Mouse (Mus musculus): ENCODE data around the gene Map2k2. TPM values are rescaled to one million over a fixed set of nuclear protein-coding genes. Genes with fewer than 3 reads are reported as not detected.

Gene Map2k2
- polyA plus RNA-seq, 1 experiment: 187 TPM

DNA sequence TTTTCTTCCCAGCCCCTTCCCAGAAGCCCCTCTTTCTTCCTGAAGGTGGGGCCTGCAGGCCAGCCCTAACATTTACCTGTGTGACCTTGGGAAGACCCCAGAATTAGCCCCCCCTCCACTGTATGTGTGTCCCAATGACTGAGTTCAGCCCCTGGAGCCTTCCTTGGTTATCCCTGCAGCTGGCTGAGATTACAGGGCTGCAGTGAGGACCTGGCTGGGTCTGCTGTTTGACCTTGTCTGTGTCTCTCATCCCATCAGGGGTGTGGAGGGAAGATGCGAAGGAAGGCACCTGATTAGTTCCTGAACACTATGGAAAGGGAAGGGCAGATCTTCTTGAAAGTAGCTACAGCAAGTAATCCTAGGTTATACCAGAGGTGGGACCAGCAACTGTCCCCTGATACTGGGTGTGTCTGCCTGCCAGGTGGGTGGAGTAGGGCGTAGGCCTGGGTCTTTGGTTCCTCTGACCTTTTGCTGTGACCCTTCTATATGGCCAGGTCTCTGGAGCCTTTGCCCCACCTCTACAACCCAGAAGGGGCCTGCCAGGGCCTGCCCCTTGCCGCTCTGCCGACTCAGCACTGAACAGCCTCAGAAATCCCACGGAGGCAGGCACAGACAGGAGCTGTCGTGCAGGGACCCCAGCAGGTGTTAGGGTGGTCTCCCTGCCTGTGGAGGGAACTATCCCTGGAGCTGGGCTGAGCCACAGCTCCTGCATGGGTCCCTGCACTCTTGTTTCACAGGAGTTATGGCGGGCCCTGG, 35.9 kb downstream of the Map2k2 start:
- Histone ChIP-seq H3K27ac (ENCODE audit: insufficient read depth, low read length) (peak overlapping the region; percentile 68), H3K27me3 (ENCODE audit: control insufficient read depth, insufficient read depth, low read length) (no peaks in the 10 kb centered on the region), H3K4me3 (replicated peaks; ENCODE audit: insufficient read depth, low read depth, low read length) (peak overlapping the region; percentile 17), H3K4me1 (ENCODE audit: control insufficient read depth, insufficient read depth, low read length) (peaks cover 51% of the 10 kb centered on the region)
- 29% methylated on average over 7 of the region's 7 CpGs for WGBS
- DNase-seq: no peak
- TF ChIP-seq POLR2A (IDR thresholded peaks at IDR 0.05; ENCODE audit: borderline replicate concordance, insufficient read depth, low read length): no peak
- no peak for TF ChIP-seq CTCF (IDR thresholded peaks at IDR 0.05; ENCODE audit: borderline replicate concordance, insufficient read depth, low read depth, low read length)

DNA sequence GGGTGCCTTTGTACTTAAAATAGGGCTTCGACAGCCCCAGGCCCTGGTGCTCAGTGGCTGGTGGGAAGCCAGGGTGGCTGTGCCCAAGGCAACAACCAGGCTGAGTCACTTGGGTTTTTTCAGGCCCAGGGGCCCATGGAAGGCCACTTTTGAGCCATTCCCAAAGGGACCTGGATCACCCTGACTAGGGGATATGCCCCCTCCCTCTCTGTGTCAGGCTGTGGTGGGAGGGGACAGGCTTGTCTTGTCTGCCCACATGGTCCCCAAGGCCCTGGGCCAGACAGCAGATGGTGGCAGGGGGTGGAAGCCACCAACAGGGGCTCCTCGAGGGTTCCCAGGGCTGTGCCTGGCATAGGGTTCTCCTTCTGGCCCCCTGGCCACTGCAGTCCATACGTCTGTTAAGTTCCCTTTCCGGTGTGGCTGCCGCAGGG, 36.9 kb downstream of the Map2k2 start:
- peak overlapping the region; percentile 64 for H3K27ac ChIP-seq (ENCODE audit: insufficient read depth, low read length)
- no peaks in the 10 kb centered on the region for H3K27me3 ChIP-seq (ENCODE audit: control insufficient read depth, insufficient read depth, low read length)
- peak; percentile 64 to 70 for DNase-seq
- H3K4me1 ChIP-seq (ENCODE audit: control insufficient read depth, insufficient read depth, low read length): peaks cover 54% of the 10 kb centered on the region
- TF ChIP-seq POLR2A (IDR thresholded peaks at IDR 0.05; ENCODE audit: borderline replicate concordance, insufficient read depth, low read length) (no peak), CTCF (IDR thresholded peaks at IDR 0.05; ENCODE audit: borderline replicate concordance, insufficient read depth, low read depth, low read length) (no peak)
- 7% methylated on average over 5 of the region's 5 CpGs for WGBS
- no peak overlapping the region for H3K4me3 ChIP-seq (replicated peaks; ENCODE audit: insufficient read depth, low read depth, low read length)

DNA sequence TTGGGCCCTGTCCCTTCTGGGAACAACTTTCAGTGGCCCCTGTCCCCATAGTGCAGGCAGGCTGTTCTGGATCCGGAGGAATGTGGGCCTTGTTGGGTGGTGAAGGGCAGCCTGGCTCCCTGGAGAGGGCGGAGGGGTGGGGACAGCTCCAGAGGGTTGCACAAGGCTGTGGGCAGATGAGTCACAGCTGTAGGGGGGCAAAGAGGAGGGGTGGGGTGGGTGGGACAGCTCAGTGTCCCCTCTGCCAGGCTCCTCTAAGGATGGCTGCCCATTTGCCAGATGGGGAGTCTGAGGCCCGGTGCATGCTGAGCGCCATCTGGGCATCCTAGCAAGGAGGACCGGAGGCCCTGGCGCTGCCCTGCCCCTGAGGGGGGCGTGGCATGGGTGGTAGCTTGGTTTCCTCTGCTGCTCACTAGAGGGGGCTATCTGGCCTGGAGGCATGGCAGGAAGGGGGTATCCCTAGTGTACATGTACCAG, 37.5 kb downstream of the Map2k2 start:
- peak overlapping the region; percentile 7 for H3K4me3 ChIP-seq (replicated peaks; ENCODE audit: insufficient read depth, low read depth, low read length)
- 15% methylated on average over 7 of the region's 7 CpGs for WGBS
- no peaks in the 10 kb centered on the region for H3K27me3 ChIP-seq (ENCODE audit: control insufficient read depth, insufficient read depth, low read length)
- H3K27ac ChIP-seq (ENCODE audit: insufficient read depth, low read length): peak overlapping the region; percentile 64; the same call in 1 of the 2 replicates
- TF ChIP-seq CTCF (IDR thresholded peaks at IDR 0.05; ENCODE audit: borderline replicate concordance, insufficient read depth, low read depth, low read length) (peak; percentile 13; the same call in 1 of the 2 replicates), POLR2A (IDR thresholded peaks at IDR 0.05; ENCODE audit: borderline replicate concordance, insufficient read depth, low read length) (no peak)
- peaks cover 54% of the 10 kb centered on the region for H3K4me1 ChIP-seq (ENCODE audit: control insufficient read depth, insufficient read depth, low read length)
- peak; percentile 77 to 80 for DNase-seq

DNA sequence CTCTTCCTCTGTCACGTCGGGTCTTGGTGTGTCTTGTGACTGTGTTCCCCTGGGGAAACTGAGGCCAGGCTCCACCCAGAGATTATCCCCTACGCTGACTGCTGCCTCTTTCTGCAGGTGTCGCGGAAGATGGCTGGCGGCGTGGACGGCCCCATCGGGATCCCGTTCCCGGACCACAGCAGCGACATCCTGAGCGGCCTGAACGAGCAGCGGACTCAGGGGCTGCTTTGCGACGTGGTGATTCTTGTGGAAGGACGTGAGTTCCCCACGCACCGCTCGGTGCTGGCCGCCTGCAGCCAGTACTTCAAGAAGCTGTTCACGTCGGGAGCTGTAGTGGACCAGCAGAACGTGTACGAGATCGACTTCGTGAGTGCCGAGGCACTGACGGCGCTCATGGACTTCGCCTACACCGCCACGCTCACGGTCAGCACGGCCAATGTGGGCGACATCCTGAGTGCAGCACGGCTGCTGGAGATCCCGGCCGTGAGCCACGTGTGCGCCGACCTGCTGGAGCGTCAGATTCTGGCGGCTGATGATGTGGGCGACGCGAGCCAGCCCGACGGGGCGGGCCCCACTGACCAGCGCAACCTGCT, 38.2 kb downstream of the Map2k2 start:
- 73% methylated on average over 52 of the region's 52 CpGs for WGBS
- no peak for DNase-seq
- Histone ChIP-seq H3K27ac (ENCODE audit: insufficient read depth, low read length) (no peak overlapping the region), H3K4me3 (replicated peaks; ENCODE audit: insufficient read depth, low read depth, low read length) (no peak overlapping the region), H3K27me3 (ENCODE audit: control insufficient read depth, insufficient read depth, low read length) (no peaks in the 10 kb centered on the region), H3K4me1 (ENCODE audit: control insufficient read depth, insufficient read depth, low read length) (peaks cover 53% of the 10 kb centered on the region)
- TF ChIP-seq CTCF (IDR thresholded peaks at IDR 0.05; ENCODE audit: borderline replicate concordance, insufficient read depth, low read depth, low read length) (no peak), POLR2A (IDR thresholded peaks at IDR 0.05; ENCODE audit: borderline replicate concordance, insufficient read depth, low read length) (no peak)

DNA sequence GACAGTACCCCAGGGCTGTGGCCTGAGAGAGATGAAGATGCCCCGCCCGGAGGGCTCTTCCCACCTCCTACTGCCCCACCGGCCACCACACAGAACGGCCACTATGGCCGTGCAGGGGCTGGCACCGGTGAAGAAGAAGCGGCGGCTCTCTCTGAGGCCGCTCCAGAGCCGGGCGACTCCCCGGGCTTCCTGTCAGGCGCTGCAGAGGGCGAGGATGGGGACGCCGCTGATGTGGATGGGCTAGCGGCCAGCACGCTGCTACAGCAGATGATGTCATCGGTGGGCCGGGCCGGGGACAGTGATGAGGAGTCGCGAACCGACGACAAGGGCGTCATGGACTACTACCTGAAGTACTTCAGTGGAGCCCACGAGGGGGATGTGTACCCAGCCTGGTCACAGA, 39.0 kb downstream of the Map2k2 start:
- TF ChIP-seq POLR2A (IDR thresholded peaks at IDR 0.05; ENCODE audit: borderline replicate concordance, insufficient read depth, low read length) (no peak), CTCF (IDR thresholded peaks at IDR 0.05; ENCODE audit: borderline replicate concordance, insufficient read depth, low read depth, low read length) (no peak)
- peaks cover 46% of the 10 kb centered on the region for H3K4me1 ChIP-seq (ENCODE audit: control insufficient read depth, insufficient read depth, low read length)
- peak in 1 of 2 experiments; percentile 49 for DNase-seq
- no peak overlapping the region for H3K4me3 ChIP-seq (replicated peaks; ENCODE audit: insufficient read depth, low read depth, low read length)
- WGBS: 82% methylated on average over 27 of the region's 27 CpGs
- H3K27me3 ChIP-seq (ENCODE audit: control insufficient read depth, insufficient read depth, low read length): no peaks in the 10 kb centered on the region
- H3K27ac ChIP-seq (ENCODE audit: insufficient read depth, low read length): no peak overlapping the region

DNA sequence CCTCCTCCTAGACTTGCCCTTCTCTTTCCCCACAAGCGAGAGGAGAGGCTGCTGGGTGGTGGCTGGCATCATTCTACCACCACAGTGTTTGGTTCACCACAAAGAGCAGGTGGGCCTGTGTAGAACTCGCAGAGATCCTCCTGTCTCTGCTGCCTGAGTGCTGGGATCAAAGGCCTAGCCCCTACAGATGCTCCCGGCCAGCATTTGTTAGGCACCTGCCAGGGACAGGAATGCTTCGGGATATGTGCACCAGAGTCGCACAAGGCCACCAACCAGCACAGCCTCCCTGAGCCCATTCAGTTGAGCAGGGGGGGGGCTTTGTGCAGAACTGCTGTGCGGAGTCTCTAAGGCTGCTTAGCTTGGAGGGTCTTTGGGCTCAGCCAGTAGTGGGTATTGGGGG, 39.6 kb downstream of the Map2k2 start:
- DNase-seq: no peak
- H3K27ac ChIP-seq (ENCODE audit: insufficient read depth, low read length): no peak overlapping the region
- H3K4me3 ChIP-seq (replicated peaks; ENCODE audit: insufficient read depth, low read depth, low read length): no peak overlapping the region
- peaks cover 46% of the 10 kb centered on the region for H3K4me1 ChIP-seq (ENCODE audit: control insufficient read depth, insufficient read depth, low read length)
- 66% methylated on average over 6 of the region's 6 CpGs for WGBS
- TF ChIP-seq CTCF (IDR thresholded peaks at IDR 0.05; ENCODE audit: borderline replicate concordance, insufficient read depth, low read depth, low read length) (no peak), POLR2A (IDR thresholded peaks at IDR 0.05; ENCODE audit: borderline replicate concordance, insufficient read depth, low read length) (no peak)
- no peaks in the 10 kb centered on the region for H3K27me3 ChIP-seq (ENCODE audit: control insufficient read depth, insufficient read depth, low read length)

DNA sequence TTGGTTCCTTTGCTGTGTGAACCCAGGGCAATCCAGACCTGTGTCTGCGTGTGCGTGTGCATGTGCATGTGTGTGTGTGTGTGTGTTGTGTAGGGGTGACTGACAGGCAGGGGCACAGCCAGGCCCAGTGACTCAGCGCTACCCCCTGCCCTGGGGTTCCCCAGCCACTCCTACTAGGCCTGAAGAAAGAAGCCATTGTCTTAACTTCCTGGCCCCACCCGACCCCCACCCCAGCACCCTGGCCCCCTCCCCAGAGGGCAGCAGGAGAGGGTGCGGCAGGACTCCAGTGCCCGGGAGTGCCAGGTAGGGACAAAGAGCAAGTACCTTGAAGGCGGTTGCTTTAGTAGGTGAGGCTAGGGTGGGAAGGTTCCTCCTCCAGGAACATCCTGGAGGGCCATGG, 40.1 kb downstream of the Map2k2 start:
- Histone ChIP-seq H3K4me1 (ENCODE audit: control insufficient read depth, insufficient read depth, low read length) (peaks cover 46% of the 10 kb centered on the region), H3K27ac (ENCODE audit: insufficient read depth, low read length) (no peak overlapping the region), H3K4me3 (replicated peaks; ENCODE audit: insufficient read depth, low read depth, low read length) (no peak overlapping the region), H3K27me3 (ENCODE audit: control insufficient read depth, insufficient read depth, low read length) (no peaks in the 10 kb centered on the region)
- WGBS: 63% methylated on average over 7 of the region's 7 CpGs
- no peak for TF ChIP-seq CTCF (IDR thresholded peaks at IDR 0.05; ENCODE audit: borderline replicate concordance, insufficient read depth, low read depth, low read length)
- DNase-seq: no peak

DNA sequence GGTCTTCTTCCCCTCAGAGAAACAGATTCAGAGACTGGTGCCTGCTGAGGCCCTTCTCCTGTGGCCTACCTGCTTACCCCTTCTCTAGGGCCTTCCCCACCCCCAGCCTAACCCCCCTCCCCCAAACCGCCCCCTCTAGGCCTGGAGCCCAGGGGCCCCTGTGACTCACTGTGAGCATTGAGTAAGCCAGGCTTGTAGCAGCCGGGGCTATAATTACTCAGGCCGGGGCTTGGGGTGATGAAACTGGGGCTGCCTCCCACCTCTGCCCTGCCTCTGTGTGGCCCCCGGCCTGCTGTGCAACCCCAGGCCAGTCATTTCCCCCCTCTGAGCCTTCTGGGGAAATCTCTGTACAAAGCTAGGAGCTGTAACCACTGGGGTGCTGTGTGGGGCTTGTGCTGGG, 40.6 kb downstream of the Map2k2 start:
- Histone ChIP-seq H3K27ac (ENCODE audit: insufficient read depth, low read length) (no peak overlapping the region), H3K27me3 (ENCODE audit: control insufficient read depth, insufficient read depth, low read length) (no peaks in the 10 kb centered on the region), H3K4me1 (ENCODE audit: control insufficient read depth, insufficient read depth, low read length) (peaks cover 46% of the 10 kb centered on the region), H3K4me3 (replicated peaks; ENCODE audit: insufficient read depth, low read depth, low read length) (no peak overlapping the region)
- no peak for DNase-seq
- TF ChIP-seq CTCF (IDR thresholded peaks at IDR 0.05; ENCODE audit: borderline replicate concordance, insufficient read depth, low read depth, low read length): no peak
- no peak for TF ChIP-seq POLR2A (IDR thresholded peaks at IDR 0.05; ENCODE audit: borderline replicate concordance, insufficient read depth, low read length)
- WGBS: 77% methylated on average over 4 of the region's 4 CpGs
